ENCODE assay signal across 15 mouse cellular contexts in genomic region chr13:37598165-37598775, GRCm38 (mm10).
A peak's percentile ranks its signal among the peaks of the same experiment; 100 is the strongest.
DNase-seq lines count a peak whose midpoint lies in the region; ATAC-seq and TF ChIP-seq lines count a peak whose summit lies in the region.
"Had no signal": no experiment of that assay in that cellular context is flagged by ENCODE, and none has a peak within 500 bp of the region (broad histone marks: within the 10 kb centered on the region; RNA-seq: fewer than 3 reads in every experiment).

No protein-coding gene starts in this region.

- 54% methylated on average over 10 of the region's 10 CpGs for WGBS in heart, embryonic 10.5 days
- 71% methylated on average over 10 of the region's 10 CpGs for WGBS in kidney, postnatal 0 days
- 88% methylated on average over 10 of the region's 10 CpGs for WGBS in neural tube, embryonic 15.5 days

- no peaks in the 10 kb centered on the region for H3K36me3 ChIP-seq in heart, embryonic 10.5 days
- no peaks in the 10 kb centered on the region for H3K36me3 ChIP-seq in kidney, postnatal 0 days (ENCODE audit: insufficient read depth, low read length)
- no peaks in the 10 kb centered on the region for H3K36me3 ChIP-seq in neural tube, embryonic 15.5 days
- H3K36me3 ChIP-seq: forebrain, embryonic 15.5 days; heart, embryonic 12.5 days; hindbrain, embryonic 13.5 days; lung, embryonic 15.5 days had no signal

- peaks cover 37% of the 10 kb centered on the region for H3K4me1 ChIP-seq in heart, embryonic 10.5 days
- peaks cover 13% of the 10 kb centered on the region; the same call in 1 of the 2 replicates for H3K4me1 ChIP-seq in kidney, postnatal 0 days (replicated peaks; ENCODE audit: insufficient read depth, low read length)
- H3K4me1 ChIP-seq in neural tube, embryonic 15.5 days = no peaks in the 10 kb centered on the region
- H3K4me1 ChIP-seq: hindbrain, embryonic 13.5 days had no signal

- no peak for DNase-seq in heart, embryonic 10.5 days (ENCODE audit: low spot score)
- DNase-seq in heart, adult 11 months = no peak
- DNase-seq in lung, postnatal 36 days = peak; percentile 51
- no peak for DNase-seq in lung, postnatal 14 days
- peak; percentile 15 for DNase-seq in kidney, postnatal 0 days (ENCODE audit: low spot score)
- no peak for DNase-seq in frontal cortex, postnatal 36 days (ENCODE audit: low spot score in 2 of 2)
- no peak for DNase-seq in gastrocnemius, adult 2 months
- DNase-seq: cerebellum, postnatal 14 days; gastrocnemius, postnatal 14 days had no signal

- TF ChIP-seq CTCF in kidney, postnatal 0 days (IDR thresholded peaks at IDR 0.05; ENCODE audit: low read depth) = no peak
- no peak for TF ChIP-seq CTCF in gastrocnemius, adult 2 months (IDR thresholded peaks at IDR 0.05)

- peak; percentile 77; the same call in 1 of the 2 replicates for ATAC-seq in kidney, postnatal 0 days (replicated peaks; ENCODE audit: low FRiP score, low read depth)
- ATAC-seq in neural tube, embryonic 15.5 days (ENCODE audit: low FRiP score) = no peak
- ATAC-seq: activated CD4-positive, CD25-positive, alpha-beta regulatory T cell, adult 4 months; forebrain, embryonic 15.5 days had no signal

- peak overlapping the region; percentile 57; the same call in 1 of the 2 replicates for H3K27ac ChIP-seq in heart, embryonic 10.5 days
- peak overlapping the region; percentile 85 for H3K27ac ChIP-seq in kidney, postnatal 0 days
- no peak overlapping the region for H3K27ac ChIP-seq in neural tube, embryonic 15.5 days (replicated peaks)
- no peak overlapping the region for H3K27ac ChIP-seq in gastrocnemius, adult 2 months
- H3K27ac ChIP-seq: forebrain, embryonic 15.5 days; hindbrain, embryonic 13.5 days; lung, embryonic 15.5 days had no signal

- H3K27me3 ChIP-seq in heart, embryonic 10.5 days (ENCODE audit: insufficient read depth, poor library complexity, severe bottlenecking) = no peaks in the 10 kb centered on the region
- no peaks in the 10 kb centered on the region for H3K27me3 ChIP-seq in kidney, postnatal 0 days (ENCODE audit: insufficient read depth, low read length)
- no peaks in the 10 kb centered on the region for H3K27me3 ChIP-seq in neural tube, embryonic 15.5 days (replicated peaks)
- H3K27me3 ChIP-seq: forebrain, embryonic 15.5 days; heart, embryonic 12.5 days; hindbrain, embryonic 13.5 days; lung, embryonic 15.5 days had no signal

- H3K9me3 ChIP-seq in heart, embryonic 10.5 days = no peaks in the 10 kb centered on the region
- no peaks in the 10 kb centered on the region for H3K9me3 ChIP-seq in kidney, postnatal 0 days (replicated peaks; ENCODE audit: low read length)
- no peaks in the 10 kb centered on the region for H3K9me3 ChIP-seq in neural tube, embryonic 15.5 days (replicated peaks)
- H3K9me3 ChIP-seq: forebrain, embryonic 15.5 days; heart, embryonic 12.5 days; hindbrain, embryonic 13.5 days; lung, embryonic 15.5 days had no signal

- no peak overlapping the region for H3K4me2 ChIP-seq in kidney, postnatal 0 days (ENCODE audit: low read length)
- no peak overlapping the region for H3K4me2 ChIP-seq in neural tube, embryonic 15.5 days
- H3K4me2 ChIP-seq: forebrain, embryonic 15.5 days; heart, embryonic 12.5 days; hindbrain, embryonic 13.5 days; lung, embryonic 15.5 days had no signal

- no peak overlapping the region for H3K9ac ChIP-seq in kidney, postnatal 0 days (ENCODE audit: low read depth, low read length)
- H3K9ac ChIP-seq in neural tube, embryonic 15.5 days (replicated peaks) = no peak overlapping the region
- H3K9ac ChIP-seq: forebrain, embryonic 15.5 days; heart, embryonic 12.5 days; hindbrain, embryonic 13.5 days; lung, embryonic 15.5 days had no signal

- H3K4me3 ChIP-seq in heart, embryonic 10.5 days = no peak overlapping the region
- H3K4me3 ChIP-seq in kidney, postnatal 0 days (replicated peaks; ENCODE audit: low read depth, low read length) = no peak overlapping the region
- H3K4me3 ChIP-seq in neural tube, embryonic 15.5 days (replicated peaks) = no peak overlapping the region
- H3K4me3 ChIP-seq in gastrocnemius, adult 2 months = no peak overlapping the region
- H3K4me3 ChIP-seq: forebrain, embryonic 15.5 days; heart, embryonic 12.5 days; hindbrain, embryonic 13.5 days; lung, embryonic 15.5 days had no signal

- intact Hi-C loops in gastrocnemius, adult 2 months (cut with DNase I) = no loop called here

Comparison
In these comparisons a context has a peak if more than half of its experiments do, and no peak if none do; other contexts are left out.
1. DNase-seq: peak in lung, postnatal 36 days (single experiment) and kidney, postnatal 0 days (single experiment); none in heart, embryonic 10.5 days (single experiment), heart, adult 11 months (single experiment), lung, postnatal 14 days (single experiment), frontal cortex, postnatal 36 days (0 of 2) and gastrocnemius, adult 2 months (single experiment).
2. H3K27ac ChIP-seq: peak in heart, embryonic 10.5 days (single experiment) and kidney, postnatal 0 days (single experiment); none in neural tube, embryonic 15.5 days (single experiment) and gastrocnemius, adult 2 months (single experiment).